Mouse (Mus musculus) heart, embryonic 11.5 days (tissue): ENCODE results near the gene Phf19. TPM values are rescaled to one million over a fixed set of nuclear protein-coding genes. Genes with fewer than 3 reads are reported as not detected.

Experiments used
- ATAC-seq: fragments of 200-750 bp; cut with Nextera tagmentation; replicated peaks from 2 replicates; pipeline ENCODE4 v1.8.0; 2017; ENCODE audit warnings: moderate library complexity; ENCODE audit not compliant: insufficient number of reproducible peaks, low FRiP score, low TSS enrichment
- H3K27ac ChIP-seq: fragments of 300-500 bp; sonication (generic); 2 replicates; pipeline ENCODE4 v1.5.1; 2014; ENCODE audit warnings: mild to moderate bottlenecking, low read depth, low read length
- H3K27me3 ChIP-seq: fragments of 300-500 bp; sonication (generic); 2 replicates; pipeline ENCODE4 v1.6.1; 2014; ENCODE audit warnings: mild to moderate bottlenecking, low read length, mixed read lengths; ENCODE audit not compliant: control insufficient read depth, insufficient read depth
- H3K36me3 ChIP-seq: fragments of 300-500 bp; sonication (generic); 2 replicates; pipeline ENCODE4 v1.6.1; 2014; ENCODE audit warnings: mild to moderate bottlenecking, low read length, moderate library complexity, mixed read lengths; ENCODE audit not compliant: control insufficient read depth, insufficient read depth
- H3K4me1 ChIP-seq: fragments of 300-500 bp; sonication (generic); 2 replicates; pipeline ENCODE4 v1.6.1; 2014; ENCODE audit warnings: low read length; ENCODE audit not compliant: control insufficient read depth, insufficient read depth
- H3K4me2 ChIP-seq: fragments of 300-500 bp; sonication (generic); 2 replicates; pipeline ENCODE4 v1.6.1; 2014; ENCODE audit warnings: mild to moderate bottlenecking, moderate library complexity
- H3K4me3 ChIP-seq: fragments of 300-500 bp; sonication (generic); 2 replicates; pipeline ENCODE4 v1.5.1; 2014; ENCODE audit warnings: low read depth, low read length
- H3K9ac ChIP-seq: fragments of 300-500 bp; sonication (generic); 2 replicates; pipeline ENCODE4 v1.6.1; 2014; ENCODE audit warnings: mild to moderate bottlenecking, low read depth, low read length, moderate library complexity
- H3K9me3 ChIP-seq: fragments of 300-500 bp; sonication (generic); replicated peaks from 2 replicates; pipeline ENCODE4 v1.6.1; 2016; ENCODE audit warnings: low read length; ENCODE audit not compliant: control insufficient read depth
- WGBS: fragments of 180-500 bp; shearing (Covaris S2); extraction: QIAGEN DNeasy Blood & Tissue Kit; methylation state at CpG from one replicate; pipeline ENCODE4 v1.1.7; 2014; ENCODE audit not compliant: insufficient replicate concordance; 5-methylcytosine and 5-hydroxymethylcytosine counted together
- polyA plus RNA-seq: library from polyadenylated mRNA; unstranded; fragments of >200 nt; fragmentation: Nextera tagmentation; extraction: Ambion mirVana; gene quantifications from 2 replicates; pipeline ENCODE4 v1.2.1, GENCODE M21; 2014

Phf19 gene
- polyA plus RNA-seq, 1 experiment from 2014 or later = 2.7 TPM

- ATAC-seq = no peak
- H3K36me3 ChIP-seq = no peaks in the 10 kb centered on the region
- H3K9me3 ChIP-seq = no peaks in the 10 kb centered on the region
- 0 out of 2 replicates have a peak, but pooled peaks cover 6% of the 10 kb centered on the region for H3K27me3 ChIP-seq
- no peak overlapping the region for H3K27ac ChIP-seq
- H3K4me2 ChIP-seq = no peak overlapping the region
- H3K4me1 ChIP-seq = no peaks in the 10 kb centered on the region
- H3K4me3 ChIP-seq = no peak overlapping the region
- 75% methylated on average over 4 of the region's 4 CpGs for WGBS
- H3K9ac ChIP-seq = peak overlapping the region; percentile 22; the same call in 1 of the 2 replicates
These were observed 31.8 kb upstream of the Phf19 start for GRCm38 (mm10) chr2:34945580-34945979.

- H3K9me3 ChIP-seq = no peaks in the 10 kb centered on the region
- no peaks in the 10 kb centered on the region for H3K4me1 ChIP-seq
- no peaks in the 10 kb centered on the region for H3K36me3 ChIP-seq
- H3K4me2 ChIP-seq = peak overlapping the region; percentile 52
- peak overlapping the region; percentile 22; the same call in 1 of the 2 replicates for H3K9ac ChIP-seq
- WGBS = 11% methylated on average over 8 of the region's 8 CpGs
- H3K27me3 ChIP-seq = 0 out of 2 replicates have a peak, but pooled peaks cover 6% of the 10 kb centered on the region
- H3K4me3 ChIP-seq = peak overlapping the region; percentile 14; the same call in 1 of the 2 replicates
- ATAC-seq = no peak
- H3K27ac ChIP-seq = no peak overlapping the region
These were observed 30.9 kb upstream of the Phf19 start for GRCm38 (mm10) chr2:34944761-34945160.

GRCm38 (mm10) chr2:34943556-34944120 lies 29.8 kb upstream of the Phf19 start:
- Histone ChIP-seq H3K4me3 (no peak overlapping the region), H3K27me3 (0 out of 2 replicates have a peak, but pooled peaks cover 6% of the 10 kb centered on the region), H3K9me3 (no peaks in the 10 kb centered on the region), H3K27ac (no peak overlapping the region), H3K4me2 (no peak overlapping the region), H3K9ac (no peak overlapping the region), H3K36me3 (no peaks in the 10 kb centered on the region), H3K4me1 (peaks cover under 1% of the 10 kb centered on the region; the same call in 1 of the 2 replicates)
- ATAC-seq = no peak
- WGBS = 79% methylated on average over 13 of the region's 13 CpGs

GRCm38 (mm10) chr2:34941061-34941675 lies 27.3 kb upstream of the Phf19 start:
- peaks cover 5% of the 10 kb centered on the region; the same call in 1 of the 2 replicates for H3K4me1 ChIP-seq
- no peak overlapping the region for H3K4me3 ChIP-seq
- H3K27ac ChIP-seq = no peak overlapping the region
- WGBS = 60% methylated on average over 11 of the region's 11 CpGs
- H3K4me2 ChIP-seq = no peak overlapping the region
- no peak overlapping the region for H3K9ac ChIP-seq
- 0 out of 2 replicates have a peak, but pooled peaks cover 3% of the 10 kb centered on the region for H3K27me3 ChIP-seq
- no peak for ATAC-seq
- H3K36me3 ChIP-seq = no peaks in the 10 kb centered on the region
- no peaks in the 10 kb centered on the region for H3K9me3 ChIP-seq

GRCm38 (mm10) chr2:34940246-34940645 lies 26.4 kb upstream of the Phf19 start:
- WGBS = 69% methylated on average over 5 of the region's 5 CpGs
- ATAC-seq = no peak
- H3K4me3 ChIP-seq = no peak overlapping the region
- H3K36me3 ChIP-seq = no peaks in the 10 kb centered on the region
- no peaks in the 10 kb centered on the region for H3K9me3 ChIP-seq
- no peak overlapping the region for H3K27ac ChIP-seq
- H3K4me1 ChIP-seq = peaks cover 5% of the 10 kb centered on the region; the same call in 1 of the 2 replicates
- no peak overlapping the region for H3K4me2 ChIP-seq
- H3K27me3 ChIP-seq = 0 out of 2 replicates have a peak, but pooled peaks cover 3% of the 10 kb centered on the region
- H3K9ac ChIP-seq = no peak overlapping the region

GRCm38 (mm10) chr2:34938269-34939208 lies 24.7 kb upstream of the Phf19 start:
- Histone ChIP-seq H3K36me3 (no peaks in the 10 kb centered on the region), H3K4me3 (no peak overlapping the region), H3K4me1 (peaks cover 5% of the 10 kb centered on the region; the same call in 1 of the 2 replicates), H3K9ac (no peak overlapping the region), H3K27ac (no peak overlapping the region), H3K4me2 (no peak overlapping the region), H3K27me3 (0 out of 2 replicates have a peak, but pooled peaks cover 3% of the 10 kb centered on the region), H3K9me3 (no peaks in the 10 kb centered on the region)
- WGBS = 57% methylated on average over 8 of the region's 8 CpGs
- ATAC-seq = no peak

- WGBS = 35% methylated on average over 5 of the region's 5 CpGs
- ATAC-seq = no peak
- no peak overlapping the region for H3K4me3 ChIP-seq
- no peaks in the 10 kb centered on the region for H3K9me3 ChIP-seq
- H3K27me3 ChIP-seq = 0 out of 2 replicates have a peak, but pooled peaks cover 3% of the 10 kb centered on the region
- H3K4me1 ChIP-seq = peaks cover 5% of the 10 kb centered on the region; the same call in 1 of the 2 replicates
- H3K4me2 ChIP-seq = no peak overlapping the region
- H3K27ac ChIP-seq = no peak overlapping the region
- H3K9ac ChIP-seq = no peak overlapping the region
- H3K36me3 ChIP-seq = no peaks in the 10 kb centered on the region
These were observed 23.6 kb upstream of the Phf19 start for GRCm38 (mm10) chr2:34937460-34937859.

- ATAC-seq = no peak
- H3K27me3 ChIP-seq = no peaks in the 10 kb centered on the region
- H3K4me1 ChIP-seq = no peaks in the 10 kb centered on the region
- H3K9ac ChIP-seq = no peak overlapping the region
- no peaks in the 10 kb centered on the region for H3K9me3 ChIP-seq
- no peaks in the 10 kb centered on the region for H3K36me3 ChIP-seq
- H3K4me3 ChIP-seq = no peak overlapping the region
- H3K4me2 ChIP-seq = no peak overlapping the region
- 61% methylated on average over 5 of the region's 5 CpGs for WGBS
- no peak overlapping the region for H3K27ac ChIP-seq
These were observed 13.5 kb upstream of the Phf19 start for GRCm38 (mm10) chr2:34927320-34927719.
